Mouse (Mus musculus): Measurements from ENCODE around the gene Cdh13.

Gene Cdh13

DNA sequence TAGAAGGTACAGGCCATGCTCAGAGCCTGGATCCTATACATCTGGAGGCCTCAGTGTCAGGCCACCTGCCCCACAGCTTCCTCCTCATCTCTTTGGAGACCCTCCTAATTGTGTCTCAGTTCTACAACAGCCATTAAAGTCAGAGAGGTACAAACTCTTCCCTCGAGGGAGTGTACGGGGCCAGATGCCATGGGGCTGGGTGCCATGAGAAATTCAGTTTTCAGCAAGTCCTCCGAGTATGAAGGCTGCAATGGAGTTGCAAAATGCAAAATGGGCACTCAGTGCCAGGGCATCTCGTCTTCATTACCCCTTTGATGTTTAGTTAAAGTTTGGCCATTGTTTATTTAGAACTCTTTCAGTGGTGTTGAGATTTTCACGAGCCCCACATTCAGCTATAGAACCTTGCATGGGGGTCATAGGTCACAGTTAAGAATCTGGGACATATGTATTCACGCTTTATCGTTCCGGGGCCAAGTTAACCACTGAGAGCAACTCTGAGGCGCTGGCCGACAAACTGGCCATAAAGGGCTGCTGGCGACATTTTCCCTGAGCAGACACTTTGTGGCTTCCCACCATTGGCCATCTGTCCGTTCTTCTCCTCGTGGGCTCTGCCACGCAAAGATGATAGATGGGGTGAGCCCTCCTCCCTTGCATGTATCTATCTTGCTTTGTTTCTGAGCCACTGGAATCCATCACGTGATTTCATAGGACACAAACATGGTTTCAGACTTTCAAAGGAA is 681.7 kb downstream of the Cdh13 start:
- DNase-seq, result no peak

DNA sequence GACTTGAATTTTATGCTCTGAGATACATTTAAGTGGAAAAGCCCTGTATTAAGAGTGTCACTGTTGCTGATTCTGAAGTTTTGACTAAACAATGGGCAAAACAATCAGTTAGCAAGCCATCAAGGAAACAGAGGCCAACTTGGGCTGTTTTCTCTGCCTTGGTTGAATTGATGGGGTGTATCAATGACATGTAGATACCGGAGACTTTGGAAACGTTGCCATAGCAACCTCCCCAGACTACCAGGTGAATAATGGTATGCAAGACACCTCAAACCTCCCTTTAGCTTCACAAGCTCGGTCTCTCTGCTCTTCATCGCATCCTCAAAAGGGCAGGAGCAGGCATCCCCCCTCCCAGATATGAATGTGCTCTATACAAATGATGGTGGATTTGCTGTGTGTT is 685.4 kb downstream of the Cdh13 start:
- no peak for DNase-seq

DNA sequence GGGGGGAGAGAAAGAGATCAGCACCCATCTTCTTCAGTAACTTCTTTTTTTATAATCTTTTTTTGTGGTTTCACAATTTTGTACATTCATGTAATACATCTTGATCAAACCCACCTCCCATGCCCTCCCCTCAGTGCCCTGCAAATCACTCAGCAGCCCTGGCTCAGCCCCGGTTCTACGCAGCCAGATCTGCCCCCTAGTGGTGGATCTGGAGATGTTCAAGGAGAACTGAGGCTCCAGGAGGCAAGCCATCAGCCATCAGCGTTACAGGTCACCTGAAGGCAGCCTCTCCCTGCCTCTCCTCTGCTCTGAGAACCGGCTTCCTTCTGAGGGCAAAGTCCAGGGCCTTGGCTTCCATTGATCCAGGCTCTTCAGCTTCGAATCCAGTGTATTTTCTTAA is 696.3 kb downstream of the Cdh13 start:
- peak; percentile 31 for DNase-seq

DNA sequence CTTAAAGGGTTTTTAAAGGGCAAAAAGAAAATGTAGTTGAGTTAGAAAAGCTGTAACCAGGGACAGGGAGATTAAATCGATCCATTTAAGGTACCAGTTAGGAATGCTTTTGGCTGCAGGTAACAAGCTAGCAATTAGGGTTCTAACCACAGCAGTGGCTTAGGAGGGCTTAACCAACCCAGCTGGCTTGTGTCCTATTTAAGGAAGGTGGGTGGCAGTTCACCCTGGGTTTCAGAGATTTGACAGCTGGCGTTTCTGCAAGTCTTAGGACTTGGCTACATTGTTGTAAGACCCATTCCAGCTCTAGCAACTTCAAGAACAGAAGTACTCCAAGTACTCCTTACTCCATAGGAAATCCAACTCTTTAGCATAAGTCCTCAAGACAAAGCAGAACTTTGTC is 700.2 kb downstream of the Cdh13 start:
- DNase-seq, result no peak

DNA sequence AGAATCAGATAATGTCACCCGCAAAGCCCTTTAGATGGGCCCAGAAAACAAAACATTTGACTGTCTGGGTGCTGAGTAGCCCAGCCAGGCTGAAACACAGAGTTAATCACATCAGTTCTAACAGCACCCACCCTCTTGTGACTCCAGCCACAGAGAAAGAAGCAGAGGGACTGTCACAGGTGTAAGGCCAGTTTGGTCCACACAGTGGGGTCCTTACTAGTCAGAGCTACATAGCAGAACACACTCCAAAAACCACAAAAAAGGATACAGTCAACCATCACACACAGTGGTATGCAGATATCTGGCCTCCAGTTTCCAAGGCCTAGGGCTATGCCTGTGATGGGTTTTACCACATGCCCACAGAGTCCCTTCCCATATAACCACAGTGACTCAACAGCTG is 703.3 kb downstream of the Cdh13 start:
- DNase-seq, result no peak

DNA sequence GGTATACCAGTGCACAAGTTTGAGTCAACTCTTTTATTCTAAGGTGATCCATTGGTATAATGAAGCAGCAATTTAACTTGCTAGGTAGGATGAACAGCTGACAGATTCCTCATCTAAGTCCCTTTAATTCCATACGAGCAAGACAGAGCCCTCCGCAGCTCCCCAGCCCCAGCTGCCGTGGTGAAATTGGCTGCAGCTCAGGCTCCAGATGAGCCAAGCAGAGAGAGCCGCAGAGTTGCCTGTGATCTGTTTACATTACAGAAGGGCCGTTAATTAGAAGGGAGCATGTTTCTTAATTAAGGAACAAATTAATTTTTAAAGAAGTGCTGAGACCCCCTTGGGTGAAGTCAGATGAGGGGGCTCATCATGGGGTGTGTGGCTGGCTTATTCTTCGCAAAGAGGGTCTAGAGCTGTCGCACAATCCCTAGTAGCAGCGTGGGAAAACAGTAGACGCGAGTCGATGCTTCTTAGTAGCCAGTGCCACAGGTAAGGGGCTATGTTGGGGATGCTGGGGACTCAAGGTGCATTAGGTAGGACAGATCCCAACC is 712.2 kb downstream of the Cdh13 start:
- peak; percentile 15 for DNase-seq

DNA sequence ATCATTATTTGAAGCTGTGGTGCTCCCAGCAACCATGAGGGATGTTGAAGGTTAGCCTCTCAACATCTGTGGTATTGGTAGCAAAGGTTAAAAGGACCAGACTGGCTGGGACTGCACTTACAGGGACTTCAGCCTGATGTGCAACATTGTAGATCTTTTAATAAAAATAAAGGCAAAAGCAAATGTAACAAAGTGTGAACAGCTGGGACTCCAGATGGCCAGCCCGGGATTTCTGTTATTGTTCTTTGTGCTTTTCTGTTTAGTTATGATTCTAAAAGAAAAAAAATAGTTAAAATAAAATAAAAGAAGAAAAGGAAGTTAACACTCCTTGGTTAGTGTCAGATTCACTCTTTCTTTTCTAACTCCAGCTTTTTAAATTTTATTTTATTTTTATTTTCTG is 717.1 kb downstream of the Cdh13 start:
- no peak for DNase-seq

DNA sequence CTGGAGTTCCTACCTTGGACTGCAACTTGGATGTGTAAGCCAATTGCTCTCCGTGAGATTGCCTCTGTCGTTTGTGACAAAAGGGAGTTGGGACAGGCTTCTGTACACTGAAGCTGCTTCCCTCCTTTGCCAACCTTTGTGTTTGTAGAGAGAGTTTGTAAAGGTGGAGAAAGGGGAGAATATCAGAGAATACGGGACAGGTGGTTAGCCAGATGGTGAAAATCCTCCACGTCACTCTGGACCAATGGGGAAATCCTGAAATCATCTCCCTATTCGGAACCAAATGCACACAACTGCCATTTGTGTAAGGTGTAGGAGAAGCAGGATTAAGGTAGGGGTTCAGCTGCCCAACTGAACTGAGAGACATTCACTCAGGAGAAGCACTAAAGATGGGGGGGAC is 721.3 kb downstream of the Cdh13 start:
- DNase-seq, result no peak

DNA sequence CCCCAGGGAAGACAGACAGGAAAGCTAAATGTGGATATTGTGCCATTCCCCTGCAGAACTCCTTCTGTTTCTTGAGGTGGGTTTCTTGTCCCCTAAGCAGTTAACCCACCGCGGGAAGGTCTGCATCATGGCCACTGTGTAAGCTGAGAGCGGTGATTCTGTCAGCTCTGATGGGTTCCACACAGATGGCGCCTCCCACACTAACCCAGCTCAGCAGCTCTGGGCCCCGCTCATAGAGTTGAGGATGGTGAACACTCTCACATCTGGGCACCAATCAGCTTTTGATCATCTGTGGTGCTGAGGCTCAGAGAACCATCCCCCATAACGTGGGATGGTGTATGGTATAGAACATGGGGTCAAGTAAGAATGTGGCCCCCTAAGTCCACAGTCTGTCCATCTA is 735.1 kb downstream of the Cdh13 start:
- DNase-seq, result no peak

DNA sequence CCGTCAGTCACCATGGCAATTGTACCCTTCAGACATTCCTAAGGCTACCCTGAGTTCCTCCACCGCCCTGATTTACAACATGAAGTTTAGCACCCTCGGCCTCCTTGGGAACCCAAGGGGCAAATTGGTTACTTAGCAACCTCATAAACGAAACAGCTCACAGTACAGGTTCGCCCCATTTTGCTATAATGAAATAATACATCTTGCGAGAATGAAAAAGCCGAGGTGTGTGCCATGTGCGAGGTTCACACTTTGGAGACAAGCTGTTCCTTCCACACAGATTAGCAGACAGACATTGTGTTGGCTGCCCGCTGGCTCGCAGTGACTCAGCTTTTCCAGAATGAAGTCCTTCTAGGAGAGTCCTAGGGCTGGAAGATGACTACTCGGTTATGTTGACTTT is 737.2 kb downstream of the Cdh13 start:
- DNase-seq, result no peak

DNA sequence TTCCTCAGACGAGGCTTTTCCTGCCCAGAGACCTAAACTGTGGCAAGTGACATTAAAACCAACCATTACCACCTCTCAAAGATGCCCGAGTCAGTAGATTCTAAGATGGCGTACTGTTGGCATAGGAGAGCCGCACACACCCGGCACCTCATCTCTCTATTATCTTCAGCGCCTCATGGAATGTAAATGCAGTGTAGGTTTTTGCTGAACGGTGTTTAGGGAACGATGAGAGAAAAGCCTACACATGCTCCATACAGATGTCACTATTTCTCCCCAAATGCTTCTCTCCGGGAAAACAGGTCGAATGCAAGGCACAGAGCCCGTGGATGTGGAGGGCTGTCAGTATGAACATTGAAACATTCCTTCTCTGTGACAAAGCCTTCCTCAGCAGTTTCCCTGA is 737.9 kb downstream of the Cdh13 start:
- DNase-seq, result no peak

DNA sequence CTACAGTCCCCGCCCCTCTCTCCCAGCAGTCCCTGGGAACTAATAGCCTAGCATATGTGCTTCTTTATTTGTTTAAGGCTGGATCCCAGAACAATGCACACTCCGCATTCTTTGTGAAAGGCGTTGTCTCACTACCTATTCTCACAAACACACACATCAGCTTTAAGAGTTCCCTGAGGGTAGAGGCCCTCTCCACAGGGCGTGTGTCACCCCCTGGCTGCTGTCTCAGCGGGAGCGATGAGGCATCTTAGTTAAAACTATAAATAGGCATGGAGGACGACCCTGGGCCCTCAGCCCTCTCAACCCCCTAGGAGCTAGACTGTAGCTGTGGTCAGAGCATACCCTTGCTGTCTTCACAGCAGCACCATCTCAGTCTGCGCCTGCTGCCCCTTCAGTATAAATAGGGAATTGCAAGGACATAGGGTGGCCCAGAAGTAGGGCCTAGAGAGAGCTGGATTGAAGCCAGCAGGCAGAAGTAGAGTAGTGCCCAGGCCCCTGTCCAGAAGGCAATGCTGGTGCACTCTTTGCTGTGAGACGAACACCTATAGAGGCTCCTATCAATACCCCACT is 738.9 kb downstream of the Cdh13 start:
- DNase-seq, result no peak

DNA sequence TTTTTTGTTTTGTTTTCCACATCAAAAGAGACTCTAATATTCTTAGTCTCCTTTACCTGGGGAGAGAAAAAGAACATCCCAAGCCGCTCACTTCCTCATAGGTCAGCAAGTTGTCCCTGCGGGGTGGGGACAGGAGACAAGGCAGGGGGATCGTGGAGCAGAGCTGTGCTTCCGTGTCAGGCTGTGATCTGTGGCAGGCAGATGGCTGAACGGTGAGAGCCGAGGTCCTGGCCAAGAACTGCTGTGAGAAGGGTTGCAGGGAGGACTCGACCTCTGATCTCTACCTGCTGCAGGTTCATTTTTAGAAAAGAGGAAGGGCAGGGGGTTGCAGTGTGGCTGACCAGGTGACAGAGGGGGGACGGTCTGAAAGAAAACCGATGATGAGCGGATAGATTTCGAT is 749.9 kb downstream of the Cdh13 start:
- no peak for DNase-seq

DNA sequence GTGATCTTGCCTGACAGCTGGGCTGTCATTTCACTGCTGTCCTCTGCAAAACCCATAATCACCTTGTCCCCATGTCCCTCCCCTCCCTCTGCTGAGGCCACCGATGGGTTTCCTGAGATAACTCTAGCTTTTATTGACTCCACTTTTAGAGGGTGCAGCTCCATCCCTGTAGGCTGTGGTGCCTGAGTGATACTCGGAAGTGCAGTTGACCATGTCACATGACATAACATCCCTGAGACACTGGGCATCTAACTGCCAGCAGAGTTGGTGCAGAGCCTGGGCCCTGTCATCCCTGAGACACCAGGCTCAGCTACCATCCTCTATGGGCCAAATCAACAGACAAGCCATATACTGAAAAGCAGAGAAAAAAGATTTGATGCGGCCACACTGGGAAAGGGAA is 750.5 kb downstream of the Cdh13 start:
- DNase-seq, result no peak

DNA sequence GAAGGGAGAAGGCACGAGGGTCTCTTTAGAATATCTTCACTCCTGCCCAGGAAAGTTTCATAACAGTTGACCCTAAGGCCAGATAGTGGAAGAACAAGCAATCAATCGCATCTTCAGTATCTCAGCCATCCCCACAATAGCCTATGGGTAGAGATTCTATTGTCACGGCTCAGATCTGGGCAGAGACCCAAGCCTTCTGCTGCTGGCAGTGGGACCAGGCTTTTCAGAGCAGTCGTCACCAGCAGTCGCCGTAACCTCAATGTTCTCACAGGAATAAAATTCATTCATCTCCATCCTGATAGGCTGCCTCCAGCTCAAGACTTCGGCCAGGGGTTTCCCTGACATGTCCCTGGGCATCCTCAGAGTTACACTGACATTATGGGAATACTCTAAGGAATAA is 751.6 kb downstream of the Cdh13 start:
- peak; percentile 66 for DNase-seq

DNA sequence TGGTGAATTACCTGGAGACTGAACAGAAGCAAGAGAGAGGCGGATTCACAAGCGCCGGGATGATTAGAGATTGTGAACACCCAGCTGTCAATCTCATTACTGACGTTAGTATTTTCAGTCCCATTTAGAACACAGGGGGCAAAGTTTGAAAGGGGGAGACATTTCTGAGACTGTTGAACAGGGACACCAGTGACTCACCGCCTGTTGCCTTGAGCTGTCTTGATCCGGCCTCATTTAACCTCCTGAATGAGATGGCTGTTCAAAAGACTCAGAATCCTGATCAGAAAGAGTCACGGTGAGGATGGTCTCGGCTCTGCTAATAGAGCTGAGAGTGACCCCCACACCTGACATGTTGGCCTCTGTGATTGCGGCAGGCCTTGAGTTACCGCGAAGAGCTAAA is 754.0 kb downstream of the Cdh13 start:
- DNase-seq, result no peak

DNA sequence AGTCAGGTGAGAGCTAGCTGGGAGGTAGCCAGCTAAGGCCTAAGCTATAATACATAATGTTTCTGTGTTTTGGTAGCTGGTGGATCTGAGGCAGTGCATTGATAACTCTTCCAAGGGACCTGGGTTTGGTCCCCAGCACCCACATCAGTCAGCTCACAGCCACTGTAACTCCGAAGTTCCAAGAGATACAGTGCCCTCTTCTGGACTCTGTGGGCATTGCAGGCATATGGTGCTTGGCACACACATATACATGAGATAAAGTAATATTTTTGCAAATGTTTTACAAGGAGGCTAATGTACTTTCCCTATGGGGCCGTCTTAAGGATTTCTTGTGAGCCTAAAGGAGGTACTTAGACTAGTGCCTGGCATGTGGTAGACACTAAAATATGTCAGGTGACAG is 755.8 kb downstream of the Cdh13 start:
- DNase-seq, result no peak

DNA sequence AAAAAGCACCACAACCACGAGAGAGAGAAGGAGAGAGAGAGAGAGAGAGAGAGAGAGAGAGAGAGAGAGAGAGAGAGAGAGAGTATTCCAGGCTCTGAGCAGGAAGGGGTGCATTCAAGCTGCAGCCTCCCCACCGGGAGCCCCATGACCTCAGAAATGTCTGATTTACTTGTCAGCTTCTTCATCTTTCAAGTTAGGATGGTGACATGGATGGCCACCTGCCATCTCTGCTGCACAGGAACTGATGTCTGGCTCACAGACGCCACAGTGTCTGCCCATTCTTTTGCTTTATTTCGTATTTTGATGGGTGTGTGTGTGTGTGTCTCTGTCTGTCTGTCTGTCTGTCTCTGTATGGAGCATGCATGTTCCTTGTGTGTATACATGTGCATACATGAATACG is 774.3 kb downstream of the Cdh13 start:
- DNase-seq, result peak; percentile 23

DNA sequence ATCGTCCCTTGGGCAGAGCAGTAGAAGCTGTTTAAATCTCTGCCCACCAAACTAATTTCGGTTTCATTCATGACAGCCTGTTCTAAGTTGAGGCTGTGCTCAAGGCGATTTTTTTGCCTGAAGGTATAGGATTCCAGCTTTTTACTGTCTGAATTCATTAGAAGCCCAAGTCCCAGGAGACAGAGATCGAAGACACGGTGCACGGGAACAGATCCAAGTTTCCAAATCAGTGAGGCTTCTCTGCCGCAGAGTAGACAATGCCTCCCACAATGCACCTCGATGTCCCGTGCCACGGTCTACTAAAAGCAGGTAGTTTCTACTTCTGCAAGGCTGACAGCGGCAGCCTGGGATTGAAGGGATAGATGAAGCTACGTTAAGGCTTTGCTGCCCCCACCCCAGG is 778.1 kb downstream of the Cdh13 start:
- no peak for DNase-seq

DNA sequence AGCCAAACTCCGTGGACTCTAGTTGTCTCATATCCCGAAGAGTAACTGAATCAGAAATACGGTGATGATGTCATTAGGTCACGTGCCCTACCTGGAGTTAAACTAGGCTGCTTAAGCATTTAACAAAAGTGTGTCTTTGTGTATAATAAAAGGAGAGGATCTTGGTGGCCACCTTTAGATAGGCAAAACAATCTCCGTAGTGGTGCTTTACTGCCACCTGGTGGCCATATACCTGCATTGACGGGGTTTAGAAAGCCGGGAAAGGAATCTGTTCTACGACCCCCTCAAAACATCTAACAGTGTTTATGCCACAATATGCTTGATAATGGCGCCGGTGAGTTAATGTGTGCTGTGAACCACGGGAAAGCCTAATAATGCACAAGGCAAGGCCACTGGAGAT is 781.0 kb downstream of the Cdh13 start:
- no peak for DNase-seq

DNA sequence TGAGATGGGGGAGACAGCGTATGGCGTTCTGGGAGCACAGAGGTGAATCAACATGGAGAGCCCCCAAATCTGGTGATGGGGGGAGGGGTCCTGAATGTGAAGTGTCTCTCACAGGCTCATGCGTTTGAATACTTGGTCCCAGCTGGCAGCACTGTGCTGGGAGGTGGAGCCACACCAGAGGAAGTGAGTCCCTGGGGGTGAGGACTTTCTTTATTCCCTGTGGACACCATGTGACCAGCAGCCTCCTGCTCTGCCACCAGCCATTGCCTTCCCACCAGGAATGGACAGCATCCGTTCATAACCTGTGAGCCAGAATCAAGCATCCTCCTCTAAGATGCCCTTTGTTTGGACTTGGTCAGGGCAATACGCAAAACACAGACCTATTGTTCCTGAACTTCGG is 788.8 kb downstream of the Cdh13 start:
- DNase-seq, result no peak

DNA sequence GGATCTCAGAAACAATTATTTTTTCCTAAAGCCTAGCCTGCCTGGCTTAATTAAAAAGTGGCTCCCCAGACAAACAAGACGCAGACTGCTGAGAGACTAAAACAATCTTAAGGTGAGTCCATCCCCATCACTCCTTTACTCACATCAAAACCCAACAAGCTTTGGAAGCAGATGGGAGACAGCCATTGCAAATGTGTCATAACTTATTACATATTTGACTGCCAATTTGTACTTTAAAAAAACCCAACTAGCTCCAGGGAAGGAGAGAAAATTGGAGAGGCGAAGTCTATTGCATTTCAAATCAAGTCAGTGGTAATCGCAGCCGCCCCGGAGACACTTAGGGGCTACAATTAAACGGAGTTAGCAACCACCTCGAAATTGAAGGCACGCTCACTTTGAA is 801.5 kb downstream of the Cdh13 start:
- no peak for DNase-seq

DNA sequence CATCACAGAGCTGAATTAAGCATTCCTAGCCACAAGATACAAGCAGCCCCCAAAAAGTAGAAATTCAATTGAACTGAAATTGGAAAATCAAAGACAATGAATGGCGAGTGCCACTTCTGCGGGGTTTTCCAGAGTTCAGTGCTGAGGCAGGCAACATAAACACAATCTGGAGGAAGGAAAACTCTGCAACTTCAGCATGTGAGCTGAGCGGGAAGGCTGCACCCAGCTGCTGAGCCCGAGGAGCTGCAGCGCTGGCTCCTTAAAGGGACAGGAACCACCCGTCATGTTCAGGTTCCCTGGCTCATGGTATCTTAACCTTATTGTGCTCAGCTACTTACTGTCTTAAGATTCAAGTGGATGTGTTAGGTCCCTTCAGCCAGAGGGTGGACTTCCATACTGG is 814.7 kb downstream of the Cdh13 start:
- DNase-seq, result peak; percentile 16

DNA sequence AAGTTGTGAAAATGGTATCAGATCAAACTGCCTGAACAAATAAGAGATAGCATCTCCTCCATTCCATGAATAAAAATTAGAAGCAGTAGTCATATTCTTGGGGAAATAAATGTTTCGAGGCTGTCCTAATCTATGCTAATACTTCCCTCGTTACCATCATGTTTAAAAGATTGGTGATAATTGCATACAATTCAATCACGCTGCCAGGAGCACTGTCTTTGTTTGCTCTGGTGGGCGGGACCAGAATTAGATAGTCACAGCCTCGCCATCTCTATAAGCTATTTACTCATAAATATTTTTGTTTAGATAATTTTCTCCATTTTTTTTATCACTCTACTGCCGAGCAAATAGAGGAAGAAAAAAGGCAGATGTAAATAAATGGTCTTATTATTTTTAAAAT is 819.3 kb downstream of the Cdh13 start:
- no peak for DNase-seq

DNA sequence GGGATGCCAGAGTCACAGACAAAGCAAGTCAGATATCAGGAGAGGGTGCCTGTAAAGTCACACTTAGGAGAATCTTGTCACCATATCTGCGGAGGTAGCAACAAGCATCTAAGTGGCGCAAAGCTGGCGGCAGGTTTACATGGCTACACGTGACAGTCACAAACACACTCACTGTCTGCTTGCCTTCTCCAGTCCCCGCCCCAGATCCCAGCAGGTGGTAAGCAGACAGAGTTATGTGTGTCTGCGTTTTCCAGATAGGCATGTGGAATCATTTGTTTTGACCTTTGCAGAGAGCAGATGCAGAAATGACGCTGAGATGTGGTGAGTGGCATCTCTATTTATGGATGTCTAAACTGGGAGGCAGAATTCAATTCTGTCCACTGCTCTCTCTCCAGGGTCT is 826.1 kb downstream of the Cdh13 start:
- DNase-seq, result no peak
